Mouse (Mus musculus): ENCODE data around the gene Calml4.

DNA sequence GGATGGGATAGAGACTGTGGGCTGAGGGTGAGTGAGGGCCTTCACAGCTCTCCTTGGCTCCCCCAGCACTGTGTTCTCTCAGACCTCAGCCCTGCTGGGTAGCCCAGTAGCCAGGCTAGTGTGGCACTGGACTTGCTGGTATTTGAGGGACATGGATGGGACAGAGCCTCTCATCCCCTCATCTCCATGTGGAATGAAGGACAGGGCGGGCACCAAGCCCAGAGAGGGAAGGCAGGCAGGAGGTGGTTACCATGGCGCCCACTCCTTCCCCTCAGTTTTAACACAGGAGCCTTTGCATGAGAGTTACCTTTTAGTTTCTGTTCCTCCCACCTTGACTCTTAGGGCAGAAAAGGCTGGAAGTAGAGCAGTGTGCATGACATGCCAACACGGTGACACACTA lies 9.2 kb upstream of the Calml4 start:
- TF ChIP-seq POLR2A (IDR thresholded peaks at IDR 0.05; ENCODE audit: control insufficient read depth, extremely low read depth, insufficient read depth, low read length, poor library complexity), result no peak
- no peak for TF ChIP-seq CTCF (IDR thresholded peaks at IDR 0.05; ENCODE audit: borderline replicate concordance, control insufficient read depth, extremely low read depth, insufficient read depth, low read length, poor library complexity)

Measured in thymus, adult 2 months (tissue).